Mouse (Mus musculus) layer of hippocampus, adult 11-12 months (tissue): ENCODE data around the gene Zfp326.
"Not testable (repeated sequence)": the region's sequence is repeated elsewhere in the genome, so short reads cannot be mapped to it uniquely, and the experiment has no call there.

Source experiments
- DNase-seq: peaks from one replicate; pipeline ENCODE4 v3.0.0; 2022; ENCODE audit warnings: low spot score

The Zfp326 gene

GRCm38 (mm10) chr5:105876068-105876924 is at the start of gene Zfp326:
TSS of gene Zfp326 (plus strand) at chr5:105876565.
- DNase-seq: peak; percentile 85

GRCm38 (mm10) chr5:105826916-105827510 is 49.4 kb upstream of the Zfp326 start:
- DNase-seq: no peak

- DNase-seq: no peak
These were observed 48.3 kb upstream of the Zfp326 start for GRCm38 (mm10) chr5:105828050-105828449.

GRCm38 (mm10) chr5:105829008-105829586 is 47.3 kb upstream of the Zfp326 start:
- DNase-seq: no peak

GRCm38 (mm10) chr5:105832140-105832539 is 44.2 kb upstream of the Zfp326 start:
- no peak for DNase-seq

GRCm38 (mm10) chr5:105833923-105834322 is 42.4 kb upstream of the Zfp326 start:
- DNase-seq: no peak

GRCm38 (mm10) chr5:105836006-105836405 is 40.4 kb upstream of the Zfp326 start:
- DNase-seq: no peak

- DNase-seq: no peak
These were observed 36.5 kb upstream of the Zfp326 start for GRCm38 (mm10) chr5:105839740-105840310.

- DNase-seq: no peak
These were observed 32.2 kb upstream of the Zfp326 start for GRCm38 (mm10) chr5:105844044-105844753.

GRCm38 (mm10) chr5:105845041-105845440 is 31.3 kb upstream of the Zfp326 start:
- no peak for DNase-seq

GRCm38 (mm10) chr5:105847726-105848125 is 28.6 kb upstream of the Zfp326 start:
- DNase-seq: no peak

GRCm38 (mm10) chr5:105849222-105849621 is 27.1 kb upstream of the Zfp326 start:
- DNase-seq: no peak

- DNase-seq: no peak
These were observed 26.7 kb upstream of the Zfp326 start for GRCm38 (mm10) chr5:105849643-105850042.

- no peak for DNase-seq
These were observed 23.1 kb upstream of the Zfp326 start for GRCm38 (mm10) chr5:105853271-105853670.

- no peak for DNase-seq
These were observed 18.9 kb upstream of the Zfp326 start for GRCm38 (mm10) chr5:105857486-105857885.

GRCm38 (mm10) chr5:105858754-105859694 is 17.3 kb upstream of the Zfp326 start:
- DNase-seq: no peak

- no peak for DNase-seq
These were observed 16.5 kb upstream of the Zfp326 start for GRCm38 (mm10) chr5:105859716-105860460.

GRCm38 (mm10) chr5:105860461-105860835 is 15.9 kb upstream of the Zfp326 start:
- no peak for DNase-seq

GRCm38 (mm10) chr5:105861616-105862015 is 14.7 kb upstream of the Zfp326 start:
- no peak for DNase-seq

- DNase-seq: not testable (repeated sequence)
These were observed 11.2 kb upstream of the Zfp326 start for GRCm38 (mm10) chr5:105865110-105865628.
